Mouse (Mus musculus): ENCODE measurements around the gene Kif1bp.

DNA sequence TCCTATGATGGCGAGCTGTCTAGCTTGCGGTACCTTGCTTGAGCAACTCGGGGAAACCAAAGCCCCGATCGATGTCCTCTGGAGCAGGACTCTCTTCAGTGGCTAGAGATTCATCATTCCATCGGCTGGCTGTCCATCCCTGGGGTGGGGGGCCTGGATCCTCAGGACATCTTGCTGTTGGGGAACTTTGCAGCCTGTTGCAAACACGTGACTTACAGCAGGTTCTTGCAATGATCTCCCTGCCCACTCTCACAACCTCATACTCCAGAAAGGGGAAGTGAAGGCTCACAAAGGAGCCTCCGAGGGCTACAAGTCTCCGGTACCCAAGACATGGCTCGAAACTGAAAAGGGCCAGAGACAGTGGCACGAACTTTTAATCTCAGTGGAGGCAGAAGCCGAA is 36.8 kb downstream of the Kif1bp start:
- TF ChIP-seq CTCF (IDR thresholded peaks at IDR 0.05; ENCODE audit: borderline replicate concordance, extremely low read depth, insufficient read depth, insufficient read length) (no peak), POLR2A (IDR thresholded peaks at IDR 0.05; ENCODE audit: borderline replicate concordance, extremely low read depth, insufficient read depth, insufficient read length, poor library complexity, severe bottlenecking) (no peak)
